Mouse (Mus musculus) liver, embryonic 16.5 days (tissue): Measurements from ENCODE around the gene Ush2a. TPM values are rescaled to one million over a fixed set of nuclear protein-coding genes. Genes with fewer than 3 reads are reported as not detected.

Experiments used
- ATAC-seq: fragments of 200-750 bp; cut with Nextera tagmentation; 2 replicates; pipeline ENCODE4 v1.8.0; 2017; ENCODE audit warnings: low read depth, mild to moderate bottlenecking, moderate number of reproducible peaks, moderate library complexity
- H3K27ac ChIP-seq: fragments of 300-500 bp; sonication (generic); 2 replicates; pipeline ENCODE4 v1.5.1; 2014; ENCODE audit warnings: mild to moderate bottlenecking, low read length
- H3K27me3 ChIP-seq: fragments of 300-500 bp; sonication (generic); 2 replicates; pipeline ENCODE4 v1.6.1; 2014; ENCODE audit warnings: low read depth, low read length, mixed read lengths; ENCODE audit not compliant: control insufficient read depth, insufficient read depth
- H3K36me3 ChIP-seq: fragments of 300-500 bp; sonication (generic); 2 replicates; pipeline ENCODE4 v1.6.1; 2014; ENCODE audit warnings: mild to moderate bottlenecking; ENCODE audit not compliant: control insufficient read depth, insufficient read depth
- H3K4me1 ChIP-seq: fragments of 300-500 bp; sonication (generic); 2 replicates; pipeline ENCODE4 v1.6.1; 2014; ENCODE audit warnings: low read depth, low read length, mixed read lengths; ENCODE audit not compliant: control insufficient read depth
- H3K4me2 ChIP-seq: fragments of 300-500 bp; sonication (generic); 2 replicates; pipeline ENCODE4 v1.6.1; 2014; ENCODE audit warnings: low read depth, low read length, mixed read lengths
- H3K4me3 ChIP-seq: fragments of 300-500 bp; sonication (generic); 2 replicates; pipeline ENCODE4 v1.5.1; 2014; ENCODE audit warnings: low read depth, mild to moderate bottlenecking, low read length
- H3K9ac ChIP-seq: fragments of 300-500 bp; sonication (generic); 2 replicates; pipeline ENCODE4 v1.6.1; 2014; ENCODE audit warnings: low read depth, low read length
- H3K9me3 ChIP-seq: fragments of 300-500 bp; sonication (generic); replicated peaks from 2 replicates; pipeline ENCODE4 v1.6.1; 2016; ENCODE audit warnings: low read length; ENCODE audit not compliant: control insufficient read depth
- WGBS: fragments of 180-500 bp; shearing (Covaris S2); extraction: QIAGEN DNeasy Blood & Tissue Kit; methylation state at CpG from one replicate; pipeline ENCODE4 v1.1.7; 2014; ENCODE audit not compliant: insufficient replicate concordance; 5-methylcytosine and 5-hydroxymethylcytosine counted together
- polyA plus RNA-seq: library from polyadenylated mRNA; unstranded; fragments of >200 nt; fragmentation: Nextera tagmentation; extraction: Ambion mirVana; gene quantifications from 2 replicates; pipeline ENCODE4 v1.2.1, GENCODE M21; 2015

Gene Ush2a
- polyA plus RNA-seq, 1 experiment from 2014 or later = 0.01 TPM

- Histone ChIP-seq H3K27ac (no peak overlapping the region), H3K9ac (no peak overlapping the region), H3K27me3 (no peaks in the 10 kb centered on the region), H3K4me1 (no peaks in the 10 kb centered on the region; the same call in 1 of the 2 replicates), H3K36me3 (peaks cover 14% of the 10 kb centered on the region), H3K4me3 (no peak overlapping the region), H3K9me3 (no peaks in the 10 kb centered on the region), H3K4me2 (no peak overlapping the region)
- peak; percentile 69 for ATAC-seq
- 31% methylated on average over 3 of the region's 3 CpGs for WGBS
Measured at GRCm38 (mm10) chr1:188980050-188980449, 718.2 kb downstream of the Ush2a start.

GRCm38 (mm10) chr1:188993218-188993617, 731.4 kb downstream of the Ush2a start:
- WGBS = 45% methylated on average over 4 of the region's 4 CpGs
- ATAC-seq = no peak
- peaks cover 29% of the 10 kb centered on the region for H3K36me3 ChIP-seq

GRCm38 (mm10) chr1:188997921-188998320, 736.1 kb downstream of the Ush2a start:
- no peak for ATAC-seq
- WGBS = 92% methylated on average over 3 of the region's 3 CpGs
- Histone ChIP-seq H3K9ac (no peak overlapping the region), H3K9me3 (no peaks in the 10 kb centered on the region), H3K36me3 (peaks cover 26% of the 10 kb centered on the region), H3K27me3 (no peaks in the 10 kb centered on the region), H3K4me3 (no peak overlapping the region), H3K27ac (no peak overlapping the region), H3K4me1 (no peaks in the 10 kb centered on the region; the same call in 1 of the 2 replicates), H3K4me2 (no peak overlapping the region)

More at GRCm38 (mm10) chr1:188993218-188993617, 731.4 kb downstream of the Ush2a start:
- H3K4me2 ChIP-seq = no peak overlapping the region
- no peak overlapping the region for H3K27ac ChIP-seq
- H3K4me1 ChIP-seq = no peaks in the 10 kb centered on the region; the same call in 1 of the 2 replicates
- no peak overlapping the region for H3K4me3 ChIP-seq
- no peaks in the 10 kb centered on the region for H3K27me3 ChIP-seq
- no peaks in the 10 kb centered on the region for H3K9me3 ChIP-seq
- no peak overlapping the region for H3K9ac ChIP-seq

GRCm38 (mm10) chr1:188999981-189000380, 738.2 kb downstream of the Ush2a start:
- Histone ChIP-seq H3K9ac (no peak overlapping the region), H3K4me1 (no peaks in the 10 kb centered on the region; the same call in 1 of the 2 replicates), H3K27ac (no peak overlapping the region), H3K4me3 (no peak overlapping the region), H3K4me2 (no peak overlapping the region), H3K27me3 (no peaks in the 10 kb centered on the region), H3K9me3 (no peaks in the 10 kb centered on the region), H3K36me3 (peaks cover 24% of the 10 kb centered on the region)
- 78% methylated on average over 10 of the region's 10 CpGs for WGBS
- ATAC-seq = no peak

GRCm38 (mm10) chr1:189001815-189002214, 740.0 kb downstream of the Ush2a start:
- H3K9me3 ChIP-seq = no peaks in the 10 kb centered on the region
- no peak overlapping the region for H3K27ac ChIP-seq
- no peaks in the 10 kb centered on the region for H3K27me3 ChIP-seq
- peaks cover 12% of the 10 kb centered on the region for H3K4me1 ChIP-seq
- 83% methylated on average over 12 of the region's 12 CpGs for WGBS
- ATAC-seq = no peak
- peaks cover 13% of the 10 kb centered on the region for H3K36me3 ChIP-seq
- no peak overlapping the region for H3K4me3 ChIP-seq
- H3K9ac ChIP-seq = no peak overlapping the region
- no peak overlapping the region for H3K4me2 ChIP-seq

- Histone ChIP-seq H3K27me3 (no peaks in the 10 kb centered on the region), H3K4me3 (no peak overlapping the region), H3K27ac (no peak overlapping the region), H3K9ac (no peak overlapping the region), H3K9me3 (no peaks in the 10 kb centered on the region), H3K4me1 (peaks cover 17% of the 10 kb centered on the region), H3K36me3 (peaks cover 4% of the 10 kb centered on the region; the same call in 1 of the 2 replicates), H3K4me2 (no peak overlapping the region)
- WGBS = 86% methylated on average over 1 of the region's 1 CpGs
- no peak for ATAC-seq
Measured at GRCm38 (mm10) chr1:189004774-189005173, 743.0 kb downstream of the Ush2a start.

GRCm38 (mm10) chr1:189006267-189006666, 744.4 kb downstream of the Ush2a start:
- 54% methylated on average over 5 of the region's 5 CpGs for WGBS
- Histone ChIP-seq H3K4me1 (peaks cover 17% of the 10 kb centered on the region), H3K9me3 (no peaks in the 10 kb centered on the region), H3K36me3 (no peaks in the 10 kb centered on the region), H3K27ac (no peak overlapping the region), H3K27me3 (no peaks in the 10 kb centered on the region), H3K4me2 (peak overlapping the region; percentile 86), H3K4me3 (peak overlapping the region; percentile 78), H3K9ac (no peak overlapping the region)
- 0 out of 2 replicates have a peak, but pooled peaks have one; percentile 3 for ATAC-seq

GRCm38 (mm10) chr1:189006826-189007225, 745.0 kb downstream of the Ush2a start:
- H3K27me3 ChIP-seq = no peaks in the 10 kb centered on the region
- peaks cover 17% of the 10 kb centered on the region for H3K4me1 ChIP-seq
- WGBS = 4% methylated on average over 7 of the region's 7 CpGs
- ATAC-seq = 0 out of 2 replicates have a peak, but pooled peaks have one; percentile 1
- H3K4me3 ChIP-seq = peak overlapping the region; percentile 78
- H3K27ac ChIP-seq = peak overlapping the region; percentile 19; the same call in 1 of the 2 replicates
- no peaks in the 10 kb centered on the region for H3K36me3 ChIP-seq
- peak overlapping the region; percentile 77 for H3K9ac ChIP-seq
- no peaks in the 10 kb centered on the region for H3K9me3 ChIP-seq
- peak overlapping the region; percentile 86 for H3K4me2 ChIP-seq

- peak within 1 kb of the TSS; percentile 78 for H3K4me3 ChIP-seq
- ATAC-seq = peak; percentile 87
- H3K36me3 ChIP-seq = no peaks in the 10 kb centered on the region
- no peaks in the 10 kb centered on the region for H3K27me3 ChIP-seq
- peaks cover 17% of the 10 kb centered on the region for H3K4me1 ChIP-seq
- under 1% methylated on average over 73 of the region's 74 CpGs for WGBS
- peak within 1 kb of the TSS; percentile 86 for H3K4me2 ChIP-seq
- no peaks in the 10 kb centered on the region for H3K9me3 ChIP-seq
- H3K27ac ChIP-seq = peak within 1 kb of the TSS; percentile 67
- H3K9ac ChIP-seq = peak within 1 kb of the TSS; percentile 77
Measured at GRCm38 (mm10) chr1:189007239-189007979, 745.6 kb downstream of the Ush2a start, which contains the start of gene Kctd3. Gene Kctd3, minus strand, starts transcription at chr1:189007841.
